Mouse (Mus musculus) E14TG2a.4 (cell line): Measurements from ENCODE around the gene Sly.
"Not testable (repeated sequence)": the region's sequence is repeated elsewhere in the genome, so short reads cannot be mapped to it uniquely, and the experiment has no call there.

ENCODE experiments used
- CTCF ChIP-seq: conservative IDR thresholded peaks from 2 replicates; pipeline ENCODE4 v1.5.1; 2014; ENCODE audit warnings: low read length
- NANOG ChIP-seq: IDR thresholded peaks from 2 replicates; pipeline ENCODE4 v1.6.1; 2014; ENCODE audit warnings: borderline replicate concordance, low read length, mixed read lengths
- POU5F1 ChIP-seq: IDR thresholded peaks from 2 replicates; pipeline ENCODE4 v1.6.1; 2014; ENCODE audit warnings: low read length, borderline replicate concordance

GRCm38 (mm10) chrY:57186888-57187287 lies at the start of gene Sly:
- not testable (repeated sequence) for TF ChIP-seq CTCF, NANOG, POU5F1
